Mouse (Mus musculus) ovary, adult 18-20 months (tissue): ENCODE results near the gene Atp2a2.

Experiments used
- DNase-seq: peaks from one replicate; pipeline ENCODE4 v3.0.0; 2022; ENCODE audit warnings: low spot score, mixed read lengths

Gene Atp2a2

DNA sequence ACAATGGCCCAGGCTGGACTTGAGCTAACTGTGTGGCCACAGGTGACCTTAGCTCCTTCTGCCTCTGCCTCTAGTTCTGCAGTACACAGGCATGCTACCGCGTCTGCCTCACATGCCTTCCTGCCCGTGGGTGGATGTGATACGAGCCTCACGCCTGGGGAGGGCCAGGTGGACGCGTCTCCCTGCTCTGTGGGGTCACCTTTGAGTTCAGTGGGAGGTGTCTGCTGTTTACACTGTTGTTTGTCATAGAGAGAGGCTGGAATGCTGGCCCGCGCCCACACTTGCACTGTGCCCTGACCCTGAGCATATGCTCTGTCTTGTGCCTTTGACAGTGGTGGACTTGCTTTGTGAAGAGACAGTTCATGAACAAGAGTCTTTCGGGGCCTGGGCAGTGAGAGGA is 96.5 kb downstream of the Atp2a2 start:
- DNase-seq, result no peak
